ENCODE assay signal across 19 mouse cellular contexts in the genomic region with DNA sequence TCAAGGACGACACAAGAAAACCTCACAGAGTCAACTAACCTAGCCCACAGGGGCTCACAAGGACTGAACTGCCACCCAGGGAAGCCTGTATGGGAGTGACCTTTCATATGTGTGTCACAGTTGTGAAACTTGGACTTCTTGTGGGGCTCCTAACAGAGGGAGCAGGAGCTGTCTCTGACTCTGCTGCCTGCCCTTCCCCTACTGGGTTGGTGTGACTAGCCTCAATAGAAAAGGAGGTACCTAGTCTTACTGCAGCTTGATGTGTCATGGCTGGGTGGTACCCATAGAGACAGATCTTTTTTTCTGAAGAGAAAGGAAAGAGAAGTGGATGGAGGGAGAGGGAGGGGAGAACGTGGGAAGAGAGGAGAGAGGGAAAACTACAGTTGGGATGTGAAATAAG. TPM values are rescaled to one million over a fixed set of nuclear protein-coding genes. Genes with fewer than 3 reads are reported as not detected.
DNase-seq lines count a peak whose midpoint lies in the region; ATAC-seq and TF ChIP-seq lines count a peak whose summit lies in the region.
"Had no signal": no experiment of that assay in that cellular context is flagged by ENCODE, and none has a peak within 500 bp of the region (broad histone marks: within the 10 kb centered on the region; RNA-seq: fewer than 3 reads in every experiment).

No protein-coding gene starts in this region.

- no peak for TF ChIP-seq CTCF in midbrain, postnatal 0 days (IDR thresholded peaks at IDR 0.05)

- no peaks in the 10 kb centered on the region for H3K9me3 ChIP-seq in midbrain, embryonic 11.5 days (ENCODE audit: control insufficient read depth, low read length)
- H3K9me3 ChIP-seq in midbrain, postnatal 0 days (ENCODE audit: low read length) = no peaks in the 10 kb centered on the region
- no peaks in the 10 kb centered on the region for H3K9me3 ChIP-seq in forebrain, embryonic 11.5 days (ENCODE audit: control insufficient read depth, low read length)
- H3K9me3 ChIP-seq: embryonic facial prominence, embryonic 12.5 days; forebrain, embryonic 12.5 days had no signal

- 87% methylated on average over 2 of the region's 2 CpGs for WGBS in midbrain, embryonic 11.5 days
- WGBS in midbrain, postnatal 0 days = 84% methylated on average over 2 of the region's 2 CpGs
- WGBS in forebrain, embryonic 11.5 days = 88% methylated on average over 2 of the region's 2 CpGs

- no peaks in the 10 kb centered on the region for H3K27me3 ChIP-seq in midbrain, embryonic 11.5 days (ENCODE audit: control insufficient read depth, insufficient read depth, low read length)
- no peaks in the 10 kb centered on the region for H3K27me3 ChIP-seq in midbrain, postnatal 0 days (ENCODE audit: insufficient read depth, low read length)
- no peaks in the 10 kb centered on the region for H3K27me3 ChIP-seq in forebrain, embryonic 11.5 days (ENCODE audit: control insufficient read depth, insufficient read depth, low read length)
- H3K27me3 ChIP-seq: embryonic facial prominence, embryonic 12.5 days; forebrain, embryonic 12.5 days had no signal

- peaks cover 2% of the 10 kb centered on the region; the same call in 1 of the 2 replicates for H3K4me1 ChIP-seq in midbrain, embryonic 11.5 days (ENCODE audit: control insufficient read depth, insufficient read depth, low read length)
- H3K4me1 ChIP-seq in midbrain, postnatal 0 days (ENCODE audit: insufficient read depth, low read length) = peaks cover 13% of the 10 kb centered on the region; the same call in 1 of the 2 replicates
- H3K4me1 ChIP-seq in forebrain, embryonic 11.5 days (replicated peaks; ENCODE audit: control insufficient read depth, insufficient read depth, low read length) = no peaks in the 10 kb centered on the region

- no peak overlapping the region for H3K9ac ChIP-seq in midbrain, embryonic 11.5 days (ENCODE audit: low read length)
- H3K9ac ChIP-seq in midbrain, postnatal 0 days (replicated peaks; ENCODE audit: low read length, poor library complexity, severe bottlenecking) = no peak overlapping the region
- no peak overlapping the region for H3K9ac ChIP-seq in forebrain, embryonic 11.5 days (ENCODE audit: low read length)
- H3K9ac ChIP-seq: embryonic facial prominence, embryonic 12.5 days; forebrain, embryonic 12.5 days had no signal

- H3K4me3 ChIP-seq in midbrain, embryonic 11.5 days (ENCODE audit: low read depth, low read length) = no peak overlapping the region
- H3K4me3 ChIP-seq in midbrain, postnatal 0 days (ENCODE audit: low read depth, low read length) = no peak overlapping the region
- H3K4me3 ChIP-seq in forebrain, embryonic 11.5 days (ENCODE audit: low read depth, low read length) = no peak overlapping the region
- H3K4me3 ChIP-seq: embryonic facial prominence, embryonic 12.5 days; forebrain, embryonic 12.5 days had no signal

- peak; percentile 81 for DNase-seq in midbrain, embryonic 11.5 days (ENCODE audit: low spot score, missing footprints)
- DNase-seq in midbrain, postnatal 0 days (ENCODE audit: low spot score) = no peak
- no peak for DNase-seq in forebrain, embryonic 11.5 days (ENCODE audit: low spot score)
- no peak for DNase-seq in thymus, postnatal 36 days
- DNase-seq: adrenal gland, adult 2 months; adrenal gland, postnatal 10 days; adrenal gland, postnatal 25 days; cerebellum, adult 11 months; cerebellum, adult 18-20 months; cerebellum, adult 8-10 months; cerebellum, adult 9-11 months; cerebellum, postnatal 14 days; cerebellum, postnatal 36 days; embryo, embryonic 11 days had no signal

- H3K36me3 ChIP-seq in midbrain, embryonic 11.5 days (ENCODE audit: control insufficient read depth, insufficient read depth, low read length) = no peaks in the 10 kb centered on the region
- no peaks in the 10 kb centered on the region for H3K36me3 ChIP-seq in midbrain, postnatal 0 days (ENCODE audit: insufficient read depth, low read length)
- no peaks in the 10 kb centered on the region for H3K36me3 ChIP-seq in forebrain, embryonic 11.5 days (ENCODE audit: control insufficient read depth, insufficient read depth, low read length)
- H3K36me3 ChIP-seq: embryonic facial prominence, embryonic 12.5 days; forebrain, embryonic 12.5 days had no signal

- H3K4me2 ChIP-seq in midbrain, embryonic 11.5 days = no peak overlapping the region
- no peak overlapping the region for H3K4me2 ChIP-seq in midbrain, postnatal 0 days (ENCODE audit: low read depth, low read length, poor library complexity, severe bottlenecking)
- no peak overlapping the region for H3K4me2 ChIP-seq in forebrain, embryonic 11.5 days (ENCODE audit: low read depth, low read length, severe bottlenecking)
- H3K4me2 ChIP-seq: embryonic facial prominence, embryonic 12.5 days; forebrain, embryonic 12.5 days had no signal

- H3K27ac ChIP-seq in midbrain, embryonic 11.5 days (ENCODE audit: low read depth, low read length) = no peak overlapping the region
- no peak overlapping the region for H3K27ac ChIP-seq in midbrain, postnatal 0 days (ENCODE audit: low read depth, low read length)
- no peak overlapping the region for H3K27ac ChIP-seq in forebrain, embryonic 11.5 days (ENCODE audit: low read depth, low read length)
- H3K27ac ChIP-seq: embryonic facial prominence, embryonic 12.5 days; forebrain, embryonic 12.5 days had no signal

- no peak for ATAC-seq in midbrain, embryonic 11.5 days (ENCODE audit: low FRiP score)
- ATAC-seq in midbrain, postnatal 0 days (ENCODE audit: low FRiP score) = no peak
- peak; percentile 60; the same call in 1 of the 2 replicates for ATAC-seq in monocyte, adult 5-6 weeks (replicated peaks; ENCODE audit: insufficient number of reproducible peaks, low FRiP score, low TSS enrichment, poor library complexity, severe bottlenecking)
- ATAC-seq in forebrain, embryonic 11.5 days (replicated peaks; ENCODE audit: low FRiP score) = no peak
- ATAC-seq: forebrain, embryonic 14.5 days; forebrain, embryonic 16.5 days had no signal

RNA-seq across cellular contexts. Expression of a gene that starts 22.0 kb away (rescaled TPM):
- polyA plus RNA-seq in midbrain, embryonic 11.5 days (2014; fragmentation: Nextera tagmentation; extraction: Ambion mirVana) = 10.1 and 14.0 TPM in 2 replicates
- total RNA-seq in midbrain, postnatal 0 days (2014; rRNA removed) = 51.6 and 68.9 TPM in 2 replicates
- polyA plus RNA-seq in midbrain, postnatal 0 days (2015; fragmentation: Nextera tagmentation; extraction: Ambion mirVana) = 13.2 and 16.7 TPM in 2 replicates
- total RNA-seq in monocyte, adult 5-6 weeks (2017) = 321 to 541 TPM (median 341 TPM) in 3 replicates
- polyA plus RNA-seq in forebrain, embryonic 11.5 days (2014; fragmentation: Nextera tagmentation; extraction: Ambion mirVana) = 19.1 and 19.3 TPM in 2 replicates
